Mouse (Mus musculus) liver, embryonic 12.5 days (tissue): ENCODE data around the gene Lrch3. TPM values are rescaled to one million over a fixed set of nuclear protein-coding genes. Genes with fewer than 3 reads are reported as not detected.

Experiments
- ATAC-seq: fragments of 200-750 bp; cut with Nextera tagmentation; 2 replicates; pipeline ENCODE4 v1.8.0; 2017; ENCODE audit warnings: moderate number of reproducible peaks, mild to moderate bottlenecking, moderate library complexity
- H3K27ac ChIP-seq: fragments of 300-500 bp; sonication (generic); 2 replicates; pipeline ENCODE4 v1.5.1; 2016; ENCODE audit warnings: mild to moderate bottlenecking
- H3K27me3 ChIP-seq: fragments of 300-500 bp; sonication (generic); replicated peaks from 2 replicates; pipeline ENCODE4 v1.6.1; 2016; ENCODE audit warnings: mild to moderate bottlenecking, moderate library complexity
- H3K36me3 ChIP-seq: fragments of 300-500 bp; sonication (generic); 2 replicates; pipeline ENCODE4 v1.6.1; 2016; ENCODE audit warnings: mild to moderate bottlenecking, moderate library complexity
- H3K4me1 ChIP-seq: fragments of 300-500 bp; sonication (generic); 2 replicates; pipeline ENCODE4 v1.6.1; 2016
- H3K4me2 ChIP-seq: fragments of 300-500 bp; sonication (generic); 2 replicates; pipeline ENCODE4 v1.6.1; 2016; ENCODE audit warnings: mild to moderate bottlenecking, moderate library complexity
- H3K4me3 ChIP-seq: fragments of 300-500 bp; sonication (generic); 2 replicates; pipeline ENCODE4 v1.5.1; 2016; ENCODE audit warnings: mild to moderate bottlenecking, moderate library complexity
- H3K9ac ChIP-seq: fragments of 300-500 bp; sonication (generic); 2 replicates; pipeline ENCODE4 v1.6.1; 2016; ENCODE audit warnings: mild to moderate bottlenecking, moderate library complexity
- H3K9me3 ChIP-seq: fragments of 300-500 bp; sonication (generic); replicated peaks from 2 replicates; pipeline ENCODE4 v1.6.1; 2016; ENCODE audit warnings: mild to moderate bottlenecking, moderate library complexity
- WGBS: fragments of 180-500 bp; shearing (Covaris S2); methylation state at CpG from one replicate; pipeline ENCODE4 v1.1.7; 2016; ENCODE audit not compliant: insufficient replicate concordance; 5-methylcytosine and 5-hydroxymethylcytosine counted together
- polyA plus RNA-seq: library from polyadenylated mRNA; unstranded; fragments of >200 nt; fragmentation: Nextera tagmentation; extraction: Ambion mirVana; gene quantifications from 2 replicates; pipeline ENCODE4 v1.2.1, GENCODE M21; 2016

The Lrch3 gene
- polyA plus RNA-seq, 1 experiment from 2014 or later, result 9.9 TPM

DNA sequence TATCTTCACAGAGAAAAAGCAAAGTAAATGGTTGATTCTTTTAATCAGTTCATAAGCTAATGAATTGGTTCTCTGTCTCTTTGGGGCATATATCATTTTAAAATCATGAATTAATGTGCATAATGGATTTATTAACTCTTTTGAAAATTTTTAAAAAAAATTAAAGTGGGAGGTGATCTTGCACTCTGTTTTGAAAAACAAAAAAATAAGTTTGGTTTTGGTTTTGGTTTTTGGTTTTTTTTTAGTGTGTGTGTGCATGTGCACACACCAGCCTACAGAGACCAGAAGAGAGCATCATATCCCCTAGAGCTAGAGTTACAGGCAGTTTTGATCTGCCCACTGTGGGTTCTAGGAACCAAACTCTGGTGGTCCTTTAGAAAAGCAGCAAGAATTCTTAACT is 35.4 kb downstream of the Lrch3 start:
- no peaks in the 10 kb centered on the region for H3K4me1 ChIP-seq
- no peak overlapping the region for H3K9ac ChIP-seq
- H3K4me3 ChIP-seq, result no peak overlapping the region
- no peaks in the 10 kb centered on the region for H3K27me3 ChIP-seq
- H3K27ac ChIP-seq, result no peak overlapping the region
- no peaks in the 10 kb centered on the region for H3K9me3 ChIP-seq
- H3K36me3 ChIP-seq, result peaks cover 9% of the 10 kb centered on the region
- no peak overlapping the region for H3K4me2 ChIP-seq
- no peak for ATAC-seq

DNA sequence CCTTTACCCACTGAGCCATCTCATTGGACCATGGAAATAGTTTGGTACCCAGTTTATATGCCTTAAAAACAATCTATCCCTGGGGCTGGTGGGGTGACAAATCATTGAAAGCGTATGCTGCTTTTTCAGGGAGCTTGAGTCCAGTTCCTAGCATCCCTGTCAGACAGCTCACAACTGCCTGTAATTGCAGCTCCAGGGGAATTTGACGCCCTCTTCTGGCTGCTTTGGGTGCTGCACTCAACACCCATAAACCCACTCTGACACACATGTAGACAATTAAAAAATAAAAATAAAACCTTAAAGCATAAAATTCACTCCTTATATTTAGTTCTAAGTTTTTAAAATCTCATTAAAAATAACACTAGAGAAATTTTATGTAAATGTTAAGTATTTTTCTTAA is 37.2 kb downstream of the Lrch3 start:
- Histone ChIP-seq H3K9ac (no peak overlapping the region), H3K4me3 (no peak overlapping the region), H3K27me3 (no peaks in the 10 kb centered on the region), H3K36me3 (peaks cover 23% of the 10 kb centered on the region), H3K4me1 (no peaks in the 10 kb centered on the region), H3K27ac (no peak overlapping the region), H3K9me3 (no peaks in the 10 kb centered on the region), H3K4me2 (no peak overlapping the region)
- 85% methylated on average over 2 of the region's 2 CpGs for WGBS
- no peak for ATAC-seq

DNA sequence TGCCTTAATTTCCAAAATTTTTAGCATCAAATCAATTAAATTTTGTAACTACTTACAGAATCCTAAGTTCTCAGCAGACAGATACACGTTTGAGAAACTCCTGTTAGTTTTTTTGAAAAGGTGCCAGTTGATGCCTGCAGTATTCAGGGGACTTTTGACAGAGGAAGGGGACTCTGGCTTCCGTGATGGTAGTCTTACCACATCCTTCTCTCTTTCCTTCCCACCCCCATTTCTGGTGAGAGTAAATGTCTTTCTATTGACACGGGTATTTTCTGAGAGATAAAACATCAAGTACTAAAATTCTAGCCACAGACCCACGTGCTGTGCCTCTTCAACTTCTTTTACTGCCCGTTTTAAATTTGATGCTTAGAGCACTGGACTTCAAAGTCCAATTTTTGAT is 39.9 kb downstream of the Lrch3 start:
- Histone ChIP-seq H3K4me2 (no peak overlapping the region), H3K9ac (no peak overlapping the region), H3K27ac (no peak overlapping the region), H3K36me3 (peaks cover 29% of the 10 kb centered on the region), H3K9me3 (no peaks in the 10 kb centered on the region), H3K4me1 (no peaks in the 10 kb centered on the region), H3K27me3 (no peaks in the 10 kb centered on the region), H3K4me3 (no peak overlapping the region)
- ATAC-seq, result no peak
- WGBS, result 38% methylated on average over 5 of the region's 5 CpGs

DNA sequence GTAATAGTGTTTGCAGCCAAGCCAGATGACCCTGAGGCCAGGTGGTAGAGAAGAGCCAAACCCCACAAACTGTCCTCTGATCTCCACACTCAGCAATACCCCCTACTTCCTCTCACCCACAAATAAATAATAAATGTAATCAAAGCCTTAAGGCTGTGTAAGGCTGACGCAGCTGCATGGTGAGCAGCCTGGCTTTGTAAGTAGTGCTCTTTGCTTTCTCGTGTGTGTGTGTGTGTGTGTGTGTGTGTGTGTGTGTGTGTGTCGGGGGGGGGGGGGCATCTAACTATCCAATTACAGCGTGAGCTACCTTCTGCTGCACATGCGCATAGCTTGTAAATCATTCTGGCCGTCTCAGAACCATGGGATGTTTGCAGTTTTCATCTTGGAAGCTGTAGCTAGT is 40.4 kb downstream of the Lrch3 start:
- Histone ChIP-seq H3K4me2 (no peak overlapping the region), H3K9me3 (no peaks in the 10 kb centered on the region), H3K27me3 (no peaks in the 10 kb centered on the region), H3K27ac (no peak overlapping the region), H3K9ac (no peak overlapping the region), H3K4me3 (no peak overlapping the region), H3K36me3 (peaks cover 31% of the 10 kb centered on the region), H3K4me1 (no peaks in the 10 kb centered on the region)
- WGBS, result 75% methylated on average over 5 of the region's 6 CpGs
- ATAC-seq, result no peak

- no peak overlapping the region for H3K9ac ChIP-seq
- no peaks in the 10 kb centered on the region for H3K9me3 ChIP-seq
- no peak for ATAC-seq
- peaks cover 48% of the 10 kb centered on the region for H3K36me3 ChIP-seq
- H3K4me3 ChIP-seq, result no peak overlapping the region
- H3K27ac ChIP-seq, result no peak overlapping the region
- 74% methylated on average over 5 of the region's 5 CpGs for WGBS
- H3K4me2 ChIP-seq, result no peak overlapping the region
- H3K4me1 ChIP-seq, result no peaks in the 10 kb centered on the region
- H3K27me3 ChIP-seq, result no peaks in the 10 kb centered on the region
Measured at GRCm38 (mm10) chr16:32956889-32957288, 43.0 kb downstream of the Lrch3 start.

DNA sequence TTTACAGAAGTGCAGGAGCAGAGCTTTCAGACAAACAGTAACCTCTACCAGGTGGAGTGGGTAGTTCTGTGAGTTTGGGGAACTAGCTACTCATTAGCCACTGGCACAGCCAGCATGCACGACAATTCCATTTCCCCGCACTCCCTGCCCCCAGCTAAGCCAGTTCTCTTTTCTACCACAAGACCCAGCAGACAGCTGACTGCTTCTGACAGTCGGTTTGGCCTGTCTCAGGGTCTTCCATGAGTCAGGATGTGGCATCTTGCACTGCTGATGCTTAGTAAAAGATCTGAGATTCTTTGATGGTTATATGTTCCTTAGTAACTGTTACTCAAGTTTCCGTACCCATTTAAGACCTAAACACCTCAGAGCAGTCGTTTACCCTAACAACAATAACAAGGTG is 58.6 kb downstream of the Lrch3 start:
- Histone ChIP-seq H3K4me1 (0 out of 2 replicates have a peak, but pooled peaks cover 9% of the 10 kb centered on the region), H3K4me3 (no peak overlapping the region), H3K4me2 (no peak overlapping the region), H3K27me3 (no peaks in the 10 kb centered on the region), H3K9me3 (no peaks in the 10 kb centered on the region), H3K36me3 (peaks cover 42% of the 10 kb centered on the region), H3K27ac (no peak overlapping the region), H3K9ac (no peak overlapping the region)
- no peak for ATAC-seq
- WGBS, result 55% methylated on average over 5 of the region's 5 CpGs

DNA sequence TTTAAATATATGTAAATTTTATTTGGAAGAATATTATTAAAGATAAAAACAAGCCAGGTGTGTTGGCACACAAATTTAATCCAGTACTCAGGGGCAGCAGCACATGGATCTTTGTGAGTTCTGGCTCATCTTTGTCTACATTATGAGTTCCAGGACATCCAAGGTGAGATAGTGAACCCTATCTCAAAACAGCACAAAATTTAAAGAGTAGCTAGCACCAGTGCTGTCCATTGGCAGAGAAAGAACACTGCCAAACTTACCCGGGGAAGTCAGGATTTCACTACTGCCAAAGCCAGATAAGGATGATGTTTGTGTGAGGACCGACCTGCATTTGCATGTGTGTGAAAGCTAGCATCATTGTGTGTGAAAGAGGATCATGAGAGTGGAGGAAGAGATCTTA is 59.1 kb downstream of the Lrch3 start:
- H3K27ac ChIP-seq, result no peak overlapping the region
- H3K4me1 ChIP-seq, result 0 out of 2 replicates have a peak, but pooled peaks cover 9% of the 10 kb centered on the region
- no peaks in the 10 kb centered on the region for H3K27me3 ChIP-seq
- ATAC-seq, result no peak
- 41% methylated on average over 2 of the region's 2 CpGs for WGBS
- no peak overlapping the region for H3K9ac ChIP-seq
- no peaks in the 10 kb centered on the region for H3K9me3 ChIP-seq
- H3K36me3 ChIP-seq, result peaks cover 45% of the 10 kb centered on the region
- H3K4me2 ChIP-seq, result no peak overlapping the region
- no peak overlapping the region for H3K4me3 ChIP-seq

DNA sequence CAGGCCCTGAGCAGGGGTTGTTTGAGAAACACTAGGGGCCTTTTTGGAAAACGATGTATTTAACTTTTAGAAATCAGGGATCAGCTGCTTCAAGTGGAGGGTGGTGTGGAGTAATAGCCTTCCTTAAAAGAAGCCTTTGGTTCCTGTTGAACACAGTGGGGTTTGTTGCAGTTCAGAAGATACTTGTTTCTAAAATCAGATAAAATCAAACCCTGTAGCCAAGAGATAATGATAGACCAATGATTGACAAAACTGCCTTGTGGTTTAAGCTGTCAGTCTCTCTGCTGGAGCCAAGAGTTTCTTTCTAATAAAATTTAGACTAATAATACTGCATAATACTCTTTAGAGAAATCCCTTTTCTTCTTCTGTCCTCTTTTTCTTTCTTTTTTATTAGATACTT is 66.3 kb downstream of the Lrch3 start:
- ATAC-seq, result no peak
- Histone ChIP-seq H3K4me2 (no peak overlapping the region), H3K9me3 (no peaks in the 10 kb centered on the region), H3K4me1 (no peaks in the 10 kb centered on the region), H3K27ac (no peak overlapping the region), H3K36me3 (peaks cover 66% of the 10 kb centered on the region), H3K27me3 (no peaks in the 10 kb centered on the region), H3K4me3 (no peak overlapping the region), H3K9ac (no peak overlapping the region)
- 78% methylated on average over 1 of the region's 1 CpGs for WGBS

- H3K36me3 ChIP-seq, result peaks cover 71% of the 10 kb centered on the region
- ATAC-seq, result no peak
- H3K4me1 ChIP-seq, result no peaks in the 10 kb centered on the region
- H3K4me2 ChIP-seq, result no peak overlapping the region
- H3K4me3 ChIP-seq, result no peak overlapping the region
- no peaks in the 10 kb centered on the region for H3K9me3 ChIP-seq
- H3K9ac ChIP-seq, result no peak overlapping the region
- H3K27ac ChIP-seq, result no peak overlapping the region
- 61% methylated on average over 4 of the region's 4 CpGs for WGBS
- H3K27me3 ChIP-seq, result no peaks in the 10 kb centered on the region
Measured at GRCm38 (mm10) chr16:32981405-32981804, 67.5 kb downstream of the Lrch3 start.

- Histone ChIP-seq H3K27me3 (no peaks in the 10 kb centered on the region), H3K27ac (no peak overlapping the region), H3K9ac (no peak overlapping the region), H3K36me3 (peaks cover 72% of the 10 kb centered on the region), H3K4me1 (no peaks in the 10 kb centered on the region), H3K4me2 (no peak overlapping the region), H3K9me3 (no peaks in the 10 kb centered on the region), H3K4me3 (no peak overlapping the region)
- WGBS, result 81% methylated on average over 2 of the region's 2 CpGs
- no peak for ATAC-seq
Measured at GRCm38 (mm10) chr16:32984631-32985030, 70.7 kb downstream of the Lrch3 start.

DNA sequence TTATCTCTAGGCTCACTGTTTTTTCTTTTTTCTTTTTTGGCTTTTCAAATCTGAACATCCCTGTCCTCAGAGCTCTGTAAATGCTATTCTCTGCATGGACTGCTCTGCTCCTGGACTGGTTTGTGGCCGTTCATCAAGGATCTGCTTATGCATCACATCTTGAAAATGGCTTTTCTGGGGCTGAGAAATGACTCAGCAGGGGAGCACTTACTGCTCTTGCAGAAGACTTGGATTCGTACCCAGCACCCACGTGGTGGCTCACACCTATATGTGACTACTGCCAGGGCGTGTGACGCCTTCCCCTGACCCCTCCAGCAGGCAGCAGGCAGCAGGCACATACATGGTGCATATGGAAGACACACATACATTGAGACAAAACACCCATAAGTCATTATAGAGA is 78.3 kb downstream of the Lrch3 start:
- Histone ChIP-seq H3K9me3 (no peaks in the 10 kb centered on the region), H3K4me1 (no peaks in the 10 kb centered on the region), H3K4me2 (no peak overlapping the region), H3K4me3 (no peak overlapping the region), H3K9ac (no peak overlapping the region), H3K36me3 (peaks cover 66% of the 10 kb centered on the region), H3K27ac (no peak overlapping the region), H3K27me3 (no peaks in the 10 kb centered on the region)
- WGBS, result 78% methylated on average over 5 of the region's 5 CpGs
- ATAC-seq, result no peak

- WGBS, result 70% methylated on average over 9 of the region's 9 CpGs
- Histone ChIP-seq H3K27me3 (no peaks in the 10 kb centered on the region), H3K36me3 (peaks cover 81% of the 10 kb centered on the region), H3K9ac (no peak overlapping the region), H3K27ac (no peak overlapping the region), H3K4me2 (no peak overlapping the region), H3K4me3 (no peak overlapping the region), H3K4me1 (no peaks in the 10 kb centered on the region), H3K9me3 (no peaks in the 10 kb centered on the region)
- ATAC-seq, result no peak
Measured at GRCm38 (mm10) chr16:33005216-33005615, 91.3 kb downstream of the Lrch3 start.

- no peak overlapping the region for H3K9ac ChIP-seq
- H3K4me3 ChIP-seq, result no peak overlapping the region
- no peak overlapping the region for H3K27ac ChIP-seq
- WGBS, result 88% methylated on average over 7 of the region's 7 CpGs
- H3K9me3 ChIP-seq, result no peaks in the 10 kb centered on the region
- peaks cover 74% of the 10 kb centered on the region for H3K36me3 ChIP-seq
- no peaks in the 10 kb centered on the region for H3K4me1 ChIP-seq
- ATAC-seq, result no peak
- no peaks in the 10 kb centered on the region for H3K27me3 ChIP-seq
- H3K4me2 ChIP-seq, result no peak overlapping the region
Measured at GRCm38 (mm10) chr16:33006888-33007287, 93.0 kb downstream of the Lrch3 start.
